ENCODE assay signal across 7 mouse cellular contexts in genomic region chr3:105891760-105892571, GRCm38 (mm10). TPM values are rescaled to one million over a fixed set of nuclear protein-coding genes. Genes with fewer than 3 reads are reported as not detected.
DNase-seq lines count a peak whose midpoint lies in the region; ATAC-seq and TF ChIP-seq lines count a peak whose summit lies in the region.

No protein-coding gene starts in this region.

- 78% methylated on average over 10 of the region's 10 CpGs for WGBS in lung, embryonic 14.5 days
- WGBS in cerebellum, adult 2 months = 57% methylated on average over 10 of the region's 10 CpGs

- peaks cover 19% of the 10 kb centered on the region for H3K4me1 ChIP-seq in lung, embryonic 14.5 days (ENCODE audit: insufficient read depth)
- H3K4me1 ChIP-seq in cerebellum, adult 2 months (ENCODE audit: control insufficient read depth, insufficient read depth, low read length) = peaks cover 7% of the 10 kb centered on the region

- no peak overlapping the region for H3K9ac ChIP-seq in lung, embryonic 14.5 days

- TF ChIP-seq POLR2A in cerebellum, adult 2 months (IDR thresholded peaks at IDR 0.05; ENCODE audit: borderline replicate concordance, insufficient read depth, low read length) = no peak

- 0 out of 2 replicates have a peak overlapping the region, but pooled peaks have one; percentile 12 for H3K4me2 ChIP-seq in lung, embryonic 14.5 days

- peak; percentile 16; the same call in 1 of the 2 replicates for ATAC-seq in lung, embryonic 14.5 days (ENCODE audit: insufficient read depth)
- ATAC-seq in erythroblast, adult 5-6 weeks (replicated peaks; ENCODE audit: low FRiP score, poor library complexity, severe bottlenecking) = no peak

- no peak overlapping the region for H3K4me3 ChIP-seq in lung, embryonic 14.5 days (ENCODE audit: low read depth, low read length)
- no peak overlapping the region for H3K4me3 ChIP-seq in cerebellum, adult 2 months (replicated peaks; ENCODE audit: insufficient read depth, low read depth, low read length)

- no peaks in the 10 kb centered on the region for H3K36me3 ChIP-seq in lung, embryonic 14.5 days (ENCODE audit: insufficient read depth)
- H3K36me3 ChIP-seq in splenic B cell, adult 2 months (ENCODE audit: control insufficient read depth, insufficient read depth, low read length, poor library complexity, severe bottlenecking) = no peaks in the 10 kb centered on the region

- H3K27ac ChIP-seq in lung, embryonic 14.5 days (ENCODE audit: low read depth) = peak overlapping the region; percentile 69
- H3K27ac ChIP-seq in cerebellum, adult 2 months (ENCODE audit: insufficient read depth, low read length) = no peak overlapping the region

- peak; percentile 85 to 89 for DNase-seq in B cell, adult 2 months
- DNase-seq in MEL-GATA-1-ER (ENCODE audit: extremely low read depth, low read depth) = peak; percentile 95
- peak; percentile 91 for DNase-seq in induced T-regulatory cell, adult 2 months (ENCODE audit: low read depth)
- DNase-seq in lung, embryonic 14.5 days = peak; percentile 39
- peak; percentile 83 for DNase-seq in splenic B cell, adult 2 months (ENCODE audit: low read depth, low spot score)
- no peak for DNase-seq in cerebellum, adult 2 months

- TF ChIP-seq CTCF in lung, embryonic 14.5 days (IDR thresholded peaks at IDR 0.05; ENCODE audit: low read depth) = no peak
- TF ChIP-seq CTCF in cerebellum, adult 2 months (IDR thresholded peaks at IDR 0.05; ENCODE audit: borderline replicate concordance, insufficient read depth, low read depth, low read length) = no peak

- no peaks in the 10 kb centered on the region for H3K27me3 ChIP-seq in lung, embryonic 14.5 days (ENCODE audit: insufficient read depth, low read length)
- no peaks in the 10 kb centered on the region for H3K27me3 ChIP-seq in splenic B cell, adult 2 months (ENCODE audit: control insufficient read depth, insufficient read depth, low read length, poor library complexity, severe bottlenecking)
- H3K27me3 ChIP-seq in cerebellum, adult 2 months (ENCODE audit: control insufficient read depth, insufficient read depth, low read length) = no peaks in the 10 kb centered on the region

- no peaks in the 10 kb centered on the region for H3K9me3 ChIP-seq in lung, embryonic 14.5 days (ENCODE audit: low read depth, low read length)

RNA-seq across cellular contexts. Expression of gene Tmigd3, which starts 21.3 kb away (rescaled TPM):
- polyA plus RNA-seq in lung, embryonic 14.5 days (2014; fragmentation: Nextera tagmentation; extraction: Ambion mirVana) = 0.22 and 0.32 TPM in 2 replicates
- total RNA-seq in erythroblast, adult 5-6 weeks (2015; ENCODE audit: low replicate concordance) = not detected in 2 replicates
- total RNA-seq in erythroblast, adult 5-6 weeks (2017; ENCODE audit: low replicate concordance) = 1.2 TPM in 1 of 2 replicates, not detected in the other
- polyA plus RNA-seq in cerebellum, adult 2 months (2012; rRNA removed) = 0.52 TPM in 1 of 2 replicates, not detected in the other

RNA-seq across cellular contexts. Expression of gene Adora3, which starts 21.3 kb away (rescaled TPM):
- polyA plus RNA-seq in lung, embryonic 14.5 days (2014; fragmentation: Nextera tagmentation; extraction: Ambion mirVana) = 0.18 and 0.30 TPM in 2 replicates
- 0.84 TPM in 1 of 2 replicates, not detected in the other for total RNA-seq in erythroblast, adult 5-6 weeks (2015; ENCODE audit: low replicate concordance)
- total RNA-seq in erythroblast, adult 5-6 weeks (2017; ENCODE audit: low replicate concordance) = 1.1 TPM in 1 of 2 replicates, not detected in the other
- polyA plus RNA-seq in cerebellum, adult 2 months (2012; rRNA removed) = 0.43 and 0.52 TPM in 2 replicates

RNA-seq across cellular contexts. Expression of gene I830077J02Rik, which starts 40.5 kb away (rescaled TPM):
- polyA plus RNA-seq in lung, embryonic 14.5 days (2014; fragmentation: Nextera tagmentation; extraction: Ambion mirVana) = 0.75 and 0.83 TPM in 2 replicates
- total RNA-seq in erythroblast, adult 5-6 weeks (2015; ENCODE audit: low replicate concordance) = 19.9 and 22.1 TPM in 2 replicates
- 5.4 and 7.1 TPM in 2 replicates for total RNA-seq in erythroblast, adult 5-6 weeks (2017; ENCODE audit: low replicate concordance)
- polyA plus RNA-seq in cerebellum, adult 2 months (2012; rRNA removed) = 0.40 and 0.72 TPM in 2 replicates

Comparison
In these comparisons a context has a peak if more than half of its experiments do, and no peak if none do; other contexts are left out.
1. DNase-seq: peak in B cell, adult 2 months (2 of 2), MEL-GATA-1-ER (single experiment), induced T-regulatory cell, adult 2 months (single experiment), lung, embryonic 14.5 days (single experiment) and splenic B cell, adult 2 months (single experiment); none in cerebellum, adult 2 months (0 of 2).